Mouse (Mus musculus) ES-Bruce4 (cell line): ENCODE data around the gene Foxd1. TPM values are rescaled to one million over a fixed set of nuclear protein-coding genes. Genes with fewer than 3 reads are reported as not detected.

ENCODE experiments used
- H3K27ac ChIP-seq: 2 replicates; pipeline ENCODE4 v1.5.1; 2012; ENCODE audit warnings: low read length, inconsistent platforms; ENCODE audit not compliant: insufficient read depth
- H3K27me3 ChIP-seq: 2 replicates; pipeline ENCODE4 v1.6.1; 2012; ENCODE audit warnings: mild to moderate bottlenecking, low read length, inconsistent platforms; ENCODE audit not compliant: control insufficient read depth, poor library complexity, insufficient read depth, severe bottlenecking
- H3K36me3 ChIP-seq: 2 replicates; pipeline ENCODE4 v1.6.1; 2012; ENCODE audit warnings: inconsistent platforms, mild to moderate bottlenecking, low read length, moderate library complexity; ENCODE audit not compliant: control insufficient read depth, poor library complexity, insufficient read depth, severe bottlenecking
- H3K4me1 ChIP-seq: one replicate; pipeline ENCODE4 v1.8.1; 2011; ENCODE audit warnings: low read length; ENCODE audit not compliant: control insufficient read depth, insufficient read depth
- H3K4me3 ChIP-seq: 2 replicates; pipeline ENCODE4 v1.5.1; 2011; ENCODE audit warnings: low read depth, mild to moderate bottlenecking, low read length
- H3K9ac ChIP-seq: 2 replicates; pipeline ENCODE4 v1.6.1; 2012; ENCODE audit warnings: low read depth, mild to moderate bottlenecking, inconsistent platforms; ENCODE audit not compliant: poor library complexity, severe bottlenecking
- H3K9me3 ChIP-seq: replicated peaks from 2 replicates; pipeline ENCODE4 v1.6.1; 2012; ENCODE audit warnings: mild to moderate bottlenecking, low read length, inconsistent platforms; ENCODE audit not compliant: control insufficient read depth, poor library complexity, insufficient read depth, severe bottlenecking
- CTCF ChIP-seq: IDR thresholded peaks from one replicate; pipeline ENCODE4 v1.8.1; 2011; ENCODE audit warnings: low read depth, low read length
- EP300 ChIP-seq: IDR thresholded peaks from 2 replicates; pipeline ENCODE4 v1.6.1; 2011; ENCODE audit warnings: low read depth, low read length; ENCODE audit not compliant: insufficient read depth
- POLR2A ChIP-seq: IDR thresholded peaks from one replicate; pipeline ENCODE4 v1.8.1; 2011; ENCODE audit warnings: low read length; ENCODE audit not compliant: insufficient read depth
- polyA plus RNA-seq: library from polyadenylated mRNA; stranded (reverse); fragments of >200 nt; gene quantifications from 2 replicates; pipeline ENCODE4 v1.2.4, GENCODE M21; 2011; ENCODE audit warnings: low read depth; ENCODE audit not compliant: missing spikeins, insufficient read depth, insufficient read length

Foxd1 gene
- polyA plus RNA-seq, 1 experiment: not detected

DNA sequence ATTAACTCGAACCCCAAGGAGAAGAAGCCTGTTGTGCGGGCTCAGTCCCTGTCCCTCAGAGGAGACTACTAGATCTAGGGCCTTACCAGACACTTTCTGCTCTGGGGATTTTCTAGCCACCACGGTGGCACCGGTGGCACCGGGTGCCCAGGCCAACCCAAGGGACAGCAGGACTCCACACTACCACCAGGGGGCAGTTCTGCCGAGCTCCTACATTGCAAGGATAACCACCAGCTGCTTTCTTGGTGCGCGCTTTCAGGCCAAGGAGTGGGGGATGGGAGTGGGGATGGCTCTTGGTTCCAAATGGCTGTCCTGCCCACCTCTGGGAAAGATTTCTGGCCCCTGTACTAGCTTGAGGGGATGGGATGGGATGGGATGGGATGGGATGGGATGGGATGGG lies 2.5 kb upstream of the Foxd1 start:
- peaks cover 39% of the 10 kb centered on the region for H3K27me3 ChIP-seq
- no peak overlapping the region for H3K27ac ChIP-seq
- H3K36me3 ChIP-seq: no peaks in the 10 kb centered on the region
- no peaks in the 10 kb centered on the region; the same call in 1 of the 2 replicates for H3K9me3 ChIP-seq
- no peak overlapping the region for H3K4me3 ChIP-seq
- H3K9ac ChIP-seq: no peak overlapping the region
- H3K4me1 ChIP-seq: no peaks in the 10 kb centered on the region
- TF ChIP-seq EP300: no peak
- TF ChIP-seq CTCF: peak; percentile 63

DNA sequence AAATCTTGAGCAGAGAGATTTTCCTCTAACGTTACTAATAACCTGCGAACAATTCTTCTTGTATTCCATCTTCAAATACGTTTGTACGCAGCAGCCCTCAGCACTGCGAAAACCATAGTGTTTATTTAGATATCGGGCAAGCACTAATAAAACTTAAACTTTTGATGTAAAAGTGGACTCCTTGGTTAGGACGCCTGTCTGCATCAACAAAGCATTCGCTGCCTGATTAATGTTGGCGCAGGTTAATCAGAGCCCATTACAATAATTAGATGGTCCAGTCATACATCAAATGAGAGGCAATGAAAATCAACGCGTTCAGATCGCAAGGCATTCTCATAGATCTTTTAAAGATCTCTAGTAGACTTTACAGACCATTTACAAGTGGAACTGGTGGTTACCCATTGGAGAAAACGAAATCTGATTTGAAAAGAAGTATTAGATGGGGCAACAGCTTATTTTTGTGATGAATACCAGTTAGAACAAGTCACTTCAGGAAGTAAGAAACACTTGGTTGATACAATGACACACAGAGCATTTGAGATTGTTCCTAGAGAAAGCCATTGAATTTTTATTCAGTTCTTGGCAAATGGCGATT lies 1.6 kb upstream of the Foxd1 start:
- no peak overlapping the region for H3K27ac ChIP-seq
- no peak overlapping the region for H3K4me3 ChIP-seq
- peaks cover 45% of the 10 kb centered on the region for H3K27me3 ChIP-seq
- TF ChIP-seq CTCF (no peak), EP300 (no peak), POLR2A (no peak)
- H3K36me3 ChIP-seq: no peaks in the 10 kb centered on the region
- no peaks in the 10 kb centered on the region for H3K9me3 ChIP-seq
- no peaks in the 10 kb centered on the region for H3K4me1 ChIP-seq
- no peak overlapping the region for H3K9ac ChIP-seq

DNA sequence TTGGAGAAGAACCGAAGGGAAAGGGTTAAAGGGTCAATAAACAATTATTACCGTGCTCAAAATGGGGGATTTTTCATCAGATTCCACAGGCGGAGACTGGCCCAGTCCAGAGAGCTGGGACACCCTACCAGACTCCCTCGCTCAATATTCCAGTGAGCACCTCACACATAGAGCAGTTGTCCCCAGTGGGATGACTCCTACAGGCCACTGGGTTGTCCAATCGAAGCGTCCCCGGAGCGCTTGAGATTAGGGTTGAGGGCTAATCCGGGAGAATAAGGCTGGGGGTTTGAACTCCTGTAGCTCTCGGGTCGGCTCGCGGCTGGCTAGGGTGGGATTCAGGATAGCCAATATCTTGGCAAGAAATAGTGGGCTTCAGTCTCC lies 343 bp upstream of the Foxd1 start:
- Histone ChIP-seq H3K27ac (no peak overlapping the region), H3K4me3 (peak overlapping the region; percentile 77), H3K4me1 (no peaks in the 10 kb centered on the region), H3K27me3 (peaks cover 51% of the 10 kb centered on the region), H3K9me3 (no peaks in the 10 kb centered on the region), H3K9ac (no peak overlapping the region), H3K36me3 (no peaks in the 10 kb centered on the region)
- no peak for TF ChIP-seq POLR2A
- TF ChIP-seq EP300: no peak
- no peak for TF ChIP-seq CTCF

DNA sequence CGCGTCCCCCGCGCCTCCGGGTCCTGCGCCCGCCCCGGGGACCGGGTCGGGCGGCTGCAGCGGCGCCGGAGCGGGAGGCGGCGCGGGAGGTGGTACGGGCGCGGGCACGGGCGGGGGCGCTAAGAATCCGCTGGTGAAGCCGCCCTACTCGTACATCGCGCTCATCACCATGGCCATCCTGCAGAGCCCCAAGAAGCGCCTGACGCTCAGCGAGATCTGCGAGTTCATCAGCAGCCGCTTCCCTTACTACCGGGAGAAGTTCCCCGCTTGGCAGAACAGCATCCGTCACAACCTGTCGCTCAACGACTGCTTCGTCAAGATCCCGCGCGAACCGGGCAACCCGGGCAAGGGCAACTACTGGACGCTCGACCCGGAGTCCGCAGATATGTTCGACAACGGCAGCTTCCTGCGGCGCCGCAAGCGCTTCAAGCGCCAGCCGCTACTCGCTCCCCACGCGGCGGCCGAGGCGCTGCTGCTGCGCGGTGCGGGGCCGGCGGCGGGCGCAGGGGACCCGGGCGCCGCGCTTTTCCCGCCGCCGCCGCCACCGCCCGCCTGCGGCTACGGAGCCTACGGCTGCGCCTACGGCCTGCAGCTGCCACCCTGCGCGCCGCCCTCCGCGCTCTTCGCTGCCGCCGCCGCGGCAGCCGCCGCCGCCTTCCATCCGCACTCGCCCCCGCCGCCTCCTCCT lies 973 bp downstream of the Foxd1 start:
- Histone ChIP-seq H3K9me3 (no peaks in the 10 kb centered on the region), H3K4me1 (no peaks in the 10 kb centered on the region), H3K4me3 (peak overlapping the region; percentile 77), H3K9ac (peak overlapping the region; percentile 87), H3K27ac (no peak overlapping the region), H3K36me3 (no peaks in the 10 kb centered on the region), H3K27me3 (peaks cover 63% of the 10 kb centered on the region)
- TF ChIP-seq CTCF (no peak), EP300 (no peak), POLR2A (no peak)

DNA sequence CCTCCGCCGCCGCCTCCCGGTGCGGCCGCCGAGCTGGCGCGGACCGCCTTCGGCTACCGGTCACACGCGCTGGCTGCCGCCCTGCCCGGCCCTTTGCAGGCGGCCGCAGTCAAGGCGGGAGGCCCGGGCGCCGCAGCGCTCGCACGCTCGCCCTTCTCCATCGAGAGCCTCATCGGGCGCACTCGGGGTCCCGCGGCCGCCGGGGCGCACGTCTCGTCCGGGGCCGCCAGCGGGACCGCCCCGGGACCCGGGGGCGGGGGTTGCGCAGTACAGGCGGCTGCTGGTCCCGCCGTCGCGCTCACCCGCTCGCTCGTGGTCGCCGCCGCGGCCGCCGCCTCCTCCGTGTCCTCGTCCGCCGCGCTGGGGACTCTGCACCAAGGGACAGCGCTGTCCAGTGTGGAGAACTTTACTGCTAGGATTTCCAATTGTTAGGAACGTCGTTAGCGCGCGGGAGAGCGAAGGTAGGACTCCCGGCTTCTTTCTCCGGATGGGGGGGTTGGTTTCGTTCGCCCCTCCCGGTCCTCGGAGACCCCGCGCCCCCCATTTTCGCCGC lies 1.6 kb downstream of the Foxd1 start:
- Histone ChIP-seq H3K27ac (no peak overlapping the region), H3K4me1 (no peaks in the 10 kb centered on the region), H3K4me3 (peak overlapping the region; percentile 54), H3K36me3 (no peaks in the 10 kb centered on the region), H3K9ac (peak overlapping the region; percentile 87), H3K27me3 (peaks cover 67% of the 10 kb centered on the region), H3K9me3 (no peaks in the 10 kb centered on the region)
- no peak for TF ChIP-seq POLR2A
- TF ChIP-seq EP300: no peak
